In the genomic region with DNA sequence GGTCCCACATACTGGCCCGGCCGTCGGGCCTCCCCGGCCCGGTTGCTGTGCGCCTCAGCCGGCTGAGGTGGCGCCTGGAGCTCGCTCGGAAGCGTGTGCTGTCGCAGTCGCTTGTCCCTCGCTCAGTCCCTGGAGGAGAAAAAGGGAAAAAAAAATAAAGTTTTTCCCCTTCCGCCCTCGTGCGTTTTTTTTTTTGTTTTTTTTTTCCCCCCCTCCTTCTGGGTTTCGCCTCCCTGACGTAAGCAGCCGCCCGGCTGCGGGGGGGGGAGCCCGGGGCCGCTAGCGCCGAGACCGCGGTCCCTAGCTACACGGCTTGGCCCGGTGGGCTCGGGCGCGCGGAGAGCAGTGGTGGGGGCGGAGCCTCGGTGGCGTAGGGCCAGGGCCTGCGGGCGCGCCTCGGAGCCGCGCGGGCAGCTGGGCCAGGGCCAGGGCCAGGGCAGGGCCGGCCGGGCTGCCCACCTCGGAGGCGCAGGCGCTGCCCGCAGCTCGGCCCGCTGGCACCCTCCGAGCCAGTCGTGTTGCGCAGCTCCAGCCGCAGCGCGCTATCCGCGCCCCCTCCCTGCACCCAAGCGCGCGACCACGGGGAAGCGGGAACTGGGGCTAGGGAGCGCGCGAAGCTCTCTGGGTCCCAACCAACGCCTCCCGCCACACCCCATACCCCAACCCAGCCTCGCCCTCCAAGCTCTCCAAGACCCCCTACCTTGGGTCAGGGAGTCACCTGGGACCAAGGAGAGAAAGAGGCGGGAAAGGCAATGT, we compare ENCODE assay signal across 8 mouse cellular contexts. TPM values are rescaled to one million over a fixed set of nuclear protein-coding genes. Genes with fewer than 3 reads are reported as not detected.
DNase-seq lines count a peak whose midpoint lies in the region; ATAC-seq and TF ChIP-seq lines count a peak whose summit lies in the region.

No protein-coding gene starts in this region.

- H3K9me3 ChIP-seq in heart, embryonic 10.5 days: no peaks in the 10 kb centered on the region
- no peaks in the 10 kb centered on the region for H3K9me3 ChIP-seq in liver, embryonic 14.5 days (ENCODE audit: control insufficient read depth, low read length)

- TF ChIP-seq CTCF in liver, embryonic 14.5 days (IDR thresholded peaks at IDR 0.05; ENCODE audit: low read depth): no peak

- peak overlapping the region; percentile 89 for H3K27ac ChIP-seq in heart, embryonic 10.5 days
- H3K27ac ChIP-seq in liver, embryonic 14.5 days: no peak overlapping the region

- H3K27me3 ChIP-seq in heart, embryonic 10.5 days (ENCODE audit: insufficient read depth, poor library complexity, severe bottlenecking): peaks cover 47% of the 10 kb centered on the region
- peaks cover 40% of the 10 kb centered on the region for H3K27me3 ChIP-seq in liver, embryonic 14.5 days (ENCODE audit: control insufficient read depth, insufficient read depth, low read length)

- no peak for TF ChIP-seq EP300 in liver, embryonic 14.5 days (IDR thresholded peaks at IDR 0.05; ENCODE audit: low read depth)

- H3K9ac ChIP-seq in liver, embryonic 14.5 days (replicated peaks): no peak overlapping the region

- WGBS in heart, embryonic 10.5 days: 1% methylated on average over 64 of the region's 72 CpGs
- 2% methylated on average over 68 of the region's 72 CpGs for WGBS in liver, embryonic 14.5 days (ENCODE audit: insufficient replicate concordance)

- H3K4me1 ChIP-seq in heart, embryonic 10.5 days: peaks cover 30% of the 10 kb centered on the region
- H3K4me1 ChIP-seq in liver, embryonic 14.5 days (replicated peaks; ENCODE audit: control insufficient read depth in 2 of 2, insufficient read depth in 2 of 2, low read length in 1 of 2): no peaks in the 10 kb centered on the region

- ATAC-seq in liver, embryonic 14.5 days (ENCODE audit: insufficient read depth): no peak

- no peaks in the 10 kb centered on the region for H3K36me3 ChIP-seq in heart, embryonic 10.5 days
- H3K36me3 ChIP-seq in liver, embryonic 14.5 days (replicated peaks; ENCODE audit: control insufficient read depth, insufficient read depth, low read depth): no peaks in the 10 kb centered on the region

- H3K4me3 ChIP-seq in heart, embryonic 10.5 days: peak overlapping the region; percentile 86
- H3K4me3 ChIP-seq in liver, embryonic 14.5 days (ENCODE audit: insufficient read depth in 1 of 2, low read depth in 2 of 2, low read length in 2 of 2): peak overlapping the region; percentile 45 to 50

- peak; percentile 46 for DNase-seq in layer of hippocampus, adult 11-12 months (ENCODE audit: low spot score)
- DNase-seq in layer of hippocampus, adult 9-10 months (ENCODE audit: low spot score): no peak
- peak; percentile 88 for DNase-seq in embryo, embryonic 11 days
- no peak for DNase-seq in heart, embryonic 10.5 days (ENCODE audit: low spot score)
- peak; percentile 46 to 47 for DNase-seq in kidney, adult 8-10 months
- DNase-seq in liver, embryonic 14.5 days (ENCODE audit: low read depth in 3 of 3, low spot score in 3 of 3): no peak
- peak; percentile 78 for DNase-seq in neural tube, embryonic 10.5 days (ENCODE audit: extremely low spot score, low spot score)
- DNase-seq in thymus, postnatal 14 days: peak; percentile 44

- H3K4me2 ChIP-seq in liver, embryonic 14.5 days (ENCODE audit: low read depth): peak overlapping the region; percentile 59

RNA-seq across cellular contexts. Expression of gene Abr, which starts 1.3 kb away (rescaled TPM):
- 32.8 and 33.7 TPM in 2 replicates for polyA plus RNA-seq in heart, embryonic 10.5 days (2016; fragmentation: Nextera tagmentation; extraction: Ambion mirVana)
- polyA plus RNA-seq in liver, embryonic 14.5 days (2012; rRNA removed): 3.3 and 3.6 TPM in 2 replicates
- 2.3 and 2.5 TPM in 2 replicates for polyA plus RNA-seq in liver, embryonic 14.5 days (2014; fragmentation: Nextera tagmentation; extraction: Ambion mirVana)

RNA-seq across cellular contexts. Expression of gene Bhlha9, which starts 48.9 kb away (rescaled TPM):
- polyA plus RNA-seq in heart, embryonic 10.5 days (2016; fragmentation: Nextera tagmentation; extraction: Ambion mirVana): 0.31 and 2.1 TPM in 2 replicates
- not detected in 2 replicates for polyA plus RNA-seq in liver, embryonic 14.5 days (2012; rRNA removed)
- not detected in 2 replicates for polyA plus RNA-seq in liver, embryonic 14.5 days (2014; fragmentation: Nextera tagmentation; extraction: Ambion mirVana)

RNA-seq across cellular contexts. Expression of gene Trarg1, which starts 56.2 kb away (rescaled TPM):
- polyA plus RNA-seq in heart, embryonic 10.5 days (2016; fragmentation: Nextera tagmentation; extraction: Ambion mirVana): 0.04 TPM in 1 of 2 replicates, not detected in the other
- not detected in 2 replicates for polyA plus RNA-seq in liver, embryonic 14.5 days (2012; rRNA removed)
- polyA plus RNA-seq in liver, embryonic 14.5 days (2014; fragmentation: Nextera tagmentation; extraction: Ambion mirVana): not detected in 2 replicates

Comparison
In these comparisons a context has a peak if more than half of its experiments do, and no peak if none do; other contexts are left out.
1. DNase-seq: peak in layer of hippocampus, adult 11-12 months (single experiment), embryo, embryonic 11 days (single experiment), kidney, adult 8-10 months (2 of 2), neural tube, embryonic 10.5 days (single experiment) and thymus, postnatal 14 days (single experiment); none in layer of hippocampus, adult 9-10 months (single experiment), heart, embryonic 10.5 days (single experiment) and liver, embryonic 14.5 days (0 of 3).